15 mouse cellular contexts compared by ENCODE assay signal in the genomic region with DNA sequence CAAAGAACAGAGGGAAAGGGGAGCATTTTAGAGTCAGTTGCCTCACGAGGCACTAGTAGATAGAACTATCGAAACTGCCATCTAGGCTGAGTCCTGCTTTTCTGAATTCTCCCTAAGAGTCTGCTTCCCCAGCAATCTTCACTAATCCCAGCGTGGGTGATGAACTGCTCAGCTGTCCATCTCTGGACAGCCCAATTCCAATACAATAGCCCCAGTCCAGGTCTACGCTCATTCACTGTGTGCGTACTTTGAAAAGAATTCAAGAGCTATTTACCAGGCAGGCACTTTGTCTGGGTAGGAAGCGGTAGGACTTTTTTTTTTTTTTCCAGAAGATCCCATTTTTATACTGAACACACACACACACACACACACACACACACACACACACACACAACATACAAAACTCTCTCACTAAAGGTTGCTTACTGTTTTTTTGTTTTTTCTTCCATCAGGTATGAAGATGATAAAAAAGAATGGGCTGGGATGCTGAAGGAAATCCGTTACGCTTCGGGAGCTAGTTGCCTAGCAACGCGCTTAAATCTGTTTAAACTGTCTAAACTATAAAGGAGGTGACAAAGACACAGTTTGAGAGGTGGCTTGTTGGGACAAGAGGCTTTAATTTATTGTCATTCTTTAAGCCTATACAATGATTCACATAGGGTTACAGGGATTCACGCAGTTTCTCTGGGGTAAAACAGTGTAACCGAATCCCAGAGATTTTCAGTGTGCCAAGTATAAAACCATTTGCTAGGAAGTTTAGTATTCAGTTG. TPM values are rescaled to one million over a fixed set of nuclear protein-coding genes. Genes with fewer than 3 reads are reported as not detected.
DNase-seq lines count a peak whose midpoint lies in the region; ATAC-seq and TF ChIP-seq lines count a peak whose summit lies in the region.
"Had no signal": no experiment of that assay in that cellular context is flagged by ENCODE, and none has a peak within 500 bp of the region (broad histone marks: within the 10 kb centered on the region; RNA-seq: fewer than 3 reads in every experiment).

No protein-coding gene starts in this region.

- 14% methylated on average over 13 of the region's 13 CpGs for WGBS in forebrain, embryonic 14.5 days
- WGBS in midbrain, embryonic 11.5 days: 15% methylated on average over 13 of the region's 13 CpGs
- WGBS in kidney, adult 2 months: 90% methylated on average over 13 of the region's 13 CpGs

- H3K4me1 ChIP-seq in forebrain, embryonic 14.5 days (ENCODE audit: control insufficient read depth, insufficient read depth, low read length): peaks cover 3% of the 10 kb centered on the region; the same call in 1 of the 2 replicates
- H3K4me1 ChIP-seq in midbrain, embryonic 11.5 days (ENCODE audit: control insufficient read depth, insufficient read depth, low read length): peaks cover 11% of the 10 kb centered on the region
- H3K4me1 ChIP-seq in kidney, adult 2 months (ENCODE audit: control insufficient read depth, insufficient read depth, low read length): no peaks in the 10 kb centered on the region
- H3K4me1 ChIP-seq: intestine, embryonic 15.5 days; limb, embryonic 12.5 days had no signal

- no peak for TF ChIP-seq POLR2A in kidney, adult 2 months (IDR thresholded peaks at IDR 0.05; ENCODE audit: low read depth, low read length)

- H3K4me2 ChIP-seq in forebrain, embryonic 14.5 days (ENCODE audit: low read length): no peak overlapping the region
- H3K4me2 ChIP-seq in midbrain, embryonic 11.5 days: peak overlapping the region; percentile 10; the same call in 1 of the 2 replicates
- H3K4me2 ChIP-seq: intestine, embryonic 15.5 days; limb, embryonic 12.5 days; lung, embryonic 14.5 days had no signal

- intact Hi-C loops in left cerebral cortex, postnatal 14 days (cut with DNase I): no loop called here
- intact Hi-C loops in heart, postnatal 14 days (cut with DNase I): no loop called here

- no peaks in the 10 kb centered on the region for H3K27me3 ChIP-seq in forebrain, embryonic 14.5 days (replicated peaks; ENCODE audit: control insufficient read depth, insufficient read depth, low read length)
- peaks cover 8% of the 10 kb centered on the region; the same call in 1 of the 2 replicates for H3K27me3 ChIP-seq in midbrain, embryonic 11.5 days (ENCODE audit: control insufficient read depth, insufficient read depth, low read length)
- no peaks in the 10 kb centered on the region for H3K27me3 ChIP-seq in kidney, adult 2 months (replicated peaks; ENCODE audit: control insufficient read depth, insufficient read depth, low read length)
- H3K27me3 ChIP-seq: intestine, embryonic 15.5 days; limb, embryonic 12.5 days had no signal

- peak; percentile 20 to 32 for DNase-seq in left cerebral cortex, postnatal 14 days (ENCODE audit: low spot score in 2 of 2)
- DNase-seq in left cerebral cortex, adult 18-20 months (ENCODE audit: low spot score in 2 of 2): no peak
- peak; percentile 72 for DNase-seq in forebrain, embryonic 14.5 days (ENCODE audit: low spot score)
- DNase-seq in midbrain, embryonic 11.5 days (ENCODE audit: low spot score, missing footprints): peak; percentile 95
- DNase-seq in retina, embryonic 14.5 days (ENCODE audit: low spot score): peak; percentile 55
- no peak for DNase-seq in layer of hippocampus, adult 9-11 months
- no peak for DNase-seq in kidney, adult 2 months
- DNase-seq in heart, postnatal 14 days: no peak
- DNase-seq: adrenal gland, postnatal 14 days; cerebellum, postnatal 36 days; heart, adult 2 months; lung, embryonic 14.5 days; thymus, postnatal 14 days had no signal

- H3K36me3 ChIP-seq in forebrain, embryonic 14.5 days (ENCODE audit: control insufficient read depth, insufficient read depth, low read length): peaks cover 5% of the 10 kb centered on the region; the same call in 1 of the 2 replicates
- H3K36me3 ChIP-seq in midbrain, embryonic 11.5 days (ENCODE audit: control insufficient read depth, insufficient read depth, low read length): no peaks in the 10 kb centered on the region
- no peaks in the 10 kb centered on the region; the same call in 1 of the 2 replicates for H3K36me3 ChIP-seq in kidney, adult 2 months (ENCODE audit: control insufficient read depth, insufficient read depth, low read length)
- H3K36me3 ChIP-seq: intestine, embryonic 15.5 days had no signal

- no peak overlapping the region for H3K4me3 ChIP-seq in forebrain, embryonic 14.5 days (ENCODE audit: low read depth, low read length)
- H3K4me3 ChIP-seq in midbrain, embryonic 11.5 days (ENCODE audit: low read depth, low read length): no peak overlapping the region
- no peak overlapping the region for H3K4me3 ChIP-seq in kidney, adult 2 months (ENCODE audit: insufficient read depth, low read depth, low read length)
- H3K4me3 ChIP-seq: heart, adult 2 months; intestine, embryonic 15.5 days; limb, embryonic 12.5 days had no signal

- no peaks in the 10 kb centered on the region for H3K9me3 ChIP-seq in forebrain, embryonic 14.5 days (replicated peaks; ENCODE audit: control insufficient read depth, low read length)
- H3K9me3 ChIP-seq in midbrain, embryonic 11.5 days (ENCODE audit: control insufficient read depth, low read length): no peaks in the 10 kb centered on the region
- H3K9me3 ChIP-seq: intestine, embryonic 15.5 days; limb, embryonic 12.5 days had no signal

- H3K9ac ChIP-seq in forebrain, embryonic 14.5 days (ENCODE audit: low read length): no peak overlapping the region
- H3K9ac ChIP-seq in midbrain, embryonic 11.5 days (ENCODE audit: low read length): no peak overlapping the region
- H3K9ac ChIP-seq: intestine, embryonic 15.5 days; limb, embryonic 12.5 days; lung, embryonic 14.5 days had no signal

- no peak overlapping the region for H3K27ac ChIP-seq in forebrain, embryonic 14.5 days (ENCODE audit: low read depth, low read length)
- H3K27ac ChIP-seq in midbrain, embryonic 11.5 days (ENCODE audit: low read depth, low read length): no peak overlapping the region
- H3K27ac ChIP-seq in kidney, adult 2 months (ENCODE audit: insufficient read depth, low read depth, low read length): no peak overlapping the region
- H3K27ac ChIP-seq: heart, adult 2 months; intestine, embryonic 15.5 days; limb, embryonic 12.5 days had no signal

- no peak for ATAC-seq in forebrain, embryonic 14.5 days
- ATAC-seq in midbrain, embryonic 11.5 days (ENCODE audit: low FRiP score): peak; percentile 85
- ATAC-seq: intestine, embryonic 15.5 days had no signal

- no peak for TF ChIP-seq CTCF in kidney, adult 2 months (conservative IDR thresholded peaks at IDR 0.05; ENCODE audit: insufficient read depth, insufficient read length, low read depth, low read length)

RNA-seq across cellular contexts. Expression of gene Klhl41, which starts 13.3 kb away (rescaled TPM):
- 1 to 10 TPM; 1.6 to 1.9 TPM for total RNA-seq in left cerebral cortex, postnatal 14 days (2021)
- under 1 TPM; 0.88 to 0.94 TPM for total RNA-seq in left cerebral cortex, adult 18-20 months (2021)
- polyA plus RNA-seq in forebrain, embryonic 14.5 days (2014; fragmentation: Nextera tagmentation; extraction: Ambion mirVana): 0.11 and 0.13 TPM in 2 replicates
- 0.12 and 0.40 TPM in 2 replicates for polyA plus RNA-seq in midbrain, embryonic 11.5 days (2014; fragmentation: Nextera tagmentation; extraction: Ambion mirVana)
- 0.08 and 1.8 TPM in 2 replicates for polyA plus RNA-seq in kidney, adult 2 months (2012; rRNA removed)
- total RNA-seq in heart, postnatal 14 days (2021): 10 to 100 TPM; 60.5 to 62.0 TPM

RNA-seq across cellular contexts. Expression of gene Fastkd1, which starts 30.1 kb away (rescaled TPM):
- 10 to 100 TPM; 16.1 to 17.2 TPM for total RNA-seq in left cerebral cortex, postnatal 14 days (2021)
- 10 to 100 TPM; 14.4 to 15.4 TPM for total RNA-seq in left cerebral cortex, adult 18-20 months (2021)
- 13.7 and 16.8 TPM in 2 replicates for polyA plus RNA-seq in forebrain, embryonic 14.5 days (2014; fragmentation: Nextera tagmentation; extraction: Ambion mirVana)
- 21.0 and 21.8 TPM in 2 replicates for polyA plus RNA-seq in midbrain, embryonic 11.5 days (2014; fragmentation: Nextera tagmentation; extraction: Ambion mirVana)
- polyA plus RNA-seq in kidney, adult 2 months (2012; rRNA removed): 9.3 and 11.2 TPM in 2 replicates
- total RNA-seq in heart, postnatal 14 days (2021): 10 to 100 TPM; 29.7 to 30.5 TPM

RNA-seq across cellular contexts. Expression of gene Bbs5, which starts 36.2 kb away (rescaled TPM):
- total RNA-seq in left cerebral cortex, postnatal 14 days (2021): 10 to 100 TPM; 25.9 to 29.4 TPM
- 10 to 100 TPM; 24.5 to 28.4 TPM for total RNA-seq in left cerebral cortex, adult 18-20 months (2021)
- 17.2 and 18.2 TPM in 2 replicates for polyA plus RNA-seq in forebrain, embryonic 14.5 days (2014; fragmentation: Nextera tagmentation; extraction: Ambion mirVana)
- polyA plus RNA-seq in midbrain, embryonic 11.5 days (2014; fragmentation: Nextera tagmentation; extraction: Ambion mirVana): 12.4 and 19.5 TPM in 2 replicates
- 1.3 and 1.7 TPM in 2 replicates for polyA plus RNA-seq in kidney, adult 2 months (2012; rRNA removed)
- total RNA-seq in heart, postnatal 14 days (2021): 1 to 10 TPM; 4.3 to 5.0 TPM

RNA-seq across cellular contexts. Expression of gene Ppig, which starts 39.1 kb away (rescaled TPM):
- 10 to 100 TPM; 53.0 to 54.3 TPM for total RNA-seq in left cerebral cortex, postnatal 14 days (2021)
- 10 to 100 TPM; 66.6 to 69.0 TPM for total RNA-seq in left cerebral cortex, adult 18-20 months (2021)
- polyA plus RNA-seq in forebrain, embryonic 14.5 days (2014; fragmentation: Nextera tagmentation; extraction: Ambion mirVana): 77.8 and 83.6 TPM in 2 replicates
- 128 and 155 TPM in 2 replicates for polyA plus RNA-seq in midbrain, embryonic 11.5 days (2014; fragmentation: Nextera tagmentation; extraction: Ambion mirVana)
- 2.9 and 3.6 TPM in 2 replicates for polyA plus RNA-seq in kidney, adult 2 months (2012; rRNA removed)
- 10 to 100 TPM; 44.0 to 44.9 TPM for total RNA-seq in heart, postnatal 14 days (2021)

Comparison
In these comparisons a context has a peak if more than half of its experiments do, and no peak if none do; other contexts are left out.
1. DNase-seq: peak in left cerebral cortex, postnatal 14 days (2 of 2), forebrain, embryonic 14.5 days (single experiment), midbrain, embryonic 11.5 days (single experiment) and retina, embryonic 14.5 days (single experiment); none in left cerebral cortex, adult 18-20 months (0 of 2), layer of hippocampus, adult 9-11 months (single experiment), kidney, adult 2 months (single experiment) and heart, postnatal 14 days (0 of 2).
2. RNA of gene Klhl41, which starts 13.3 kb away (total RNA-seq): 60.5 to 62.0 TPM in heart, postnatal 14 days; 1.6 to 1.9 TPM in left cerebral cortex, postnatal 14 days and 0.88 to 0.94 TPM in left cerebral cortex, adult 18-20 months; every median in the first group is over 10 times any median in the second.
3. RNA of gene Bbs5, which starts 36.2 kb away (total RNA-seq): 25.9 to 29.4 TPM in left cerebral cortex, postnatal 14 days and 24.5 to 28.4 TPM in left cerebral cortex, adult 18-20 months; 4.3 to 5.0 TPM in heart, postnatal 14 days; every median in the first group is over 4 times any median in the second.